8 mouse cellular contexts compared by ENCODE assay signal in genomic region chr8:71487691-71488445, GRCm38 (mm10). TPM values are rescaled to one million over a fixed set of nuclear protein-coding genes. Genes with fewer than 3 reads are reported as not detected.
A peak's percentile ranks its signal among the peaks of the same experiment; 100 is the strongest.
DNase-seq lines count a peak whose midpoint lies in the region; ATAC-seq lines count a peak whose summit lies in the region.

Gene Gtpbp3, plus strand, starts transcription at chr8:71488103.

- H3K27me3 ChIP-seq in hindbrain, embryonic 13.5 days = no peaks in the 10 kb centered on the region

- peak; percentile 9; the same call in 1 of the 2 replicates for ATAC-seq in hindbrain, embryonic 13.5 days (ENCODE audit: low FRiP score)

- no peaks in the 10 kb centered on the region for H3K9me3 ChIP-seq in hindbrain, embryonic 13.5 days

- H3K36me3 ChIP-seq in hindbrain, embryonic 13.5 days = peaks cover 48% of the 10 kb centered on the region

- H3K4me2 ChIP-seq in hindbrain, embryonic 13.5 days = peak within 1 kb of the TSS; percentile 100

- peak; percentile 82 for DNase-seq in MN1 (ENCODE audit: low spot score)
- peak; percentile 75 for DNase-seq in cerebellum, adult 9-11 months
- peak; percentile 58 to 68 for DNase-seq in frontal cortex, postnatal 25 days (ENCODE audit: low spot score in 2 of 2)
- DNase-seq in layer of hippocampus, postnatal 36 days = peak; percentile 78 to 83
- peak; percentile 81 for DNase-seq in lung, postnatal 25 days (ENCODE audit: low spot score)
- DNase-seq in retina, adult 2 months (ENCODE audit: low read depth, low spot score) = peak; percentile 50
- peak; percentile 85 for DNase-seq in thymus, postnatal 14 days

- under 1% methylated on average over 33 of the region's 33 CpGs for WGBS in hindbrain, embryonic 13.5 days

- H3K4me1 ChIP-seq in hindbrain, embryonic 13.5 days (replicated peaks) = peaks cover 58% of the 10 kb centered on the region

- peak within 1 kb of the TSS; percentile 58 for H3K27ac ChIP-seq in hindbrain, embryonic 13.5 days

- H3K9ac ChIP-seq in hindbrain, embryonic 13.5 days = peak within 1 kb of the TSS; percentile 83

- peak within 1 kb of the TSS; percentile 82 for H3K4me3 ChIP-seq in hindbrain, embryonic 13.5 days

RNA-seq across cellular contexts. Expression of gene Gtpbp3, which starts in this region (rescaled TPM):
- 13.7 and 14.3 TPM in 2 replicates for polyA plus RNA-seq in hindbrain, embryonic 13.5 days (2015; fragmentation: Nextera tagmentation; extraction: Ambion mirVana)
- total RNA-seq in layer of hippocampus, postnatal 36 days (2021) = 10 to 100 TPM; 31.7 to 33.3 TPM

Comparison
In these comparisons a context has a peak if more than half of its experiments do, and no peak if none do; other contexts are left out.
1. Peak in every context shown above with its lines: DNase-seq, ATAC-seq, H3K4me3 ChIP-seq and H3K27ac ChIP-seq.